Mouse (Mus musculus) urinary bladder, postnatal 36 days (tissue): ENCODE data around the gene Dync2li1.

Experiments
- DNase-seq, 2 experiments: peaks; one replicate each; pipeline ENCODE4 v3.0.0; 2022; ENCODE audit warnings: low spot score in 2 of 2, mixed read lengths in 1 of 2

Gene Dync2li1

DNA sequence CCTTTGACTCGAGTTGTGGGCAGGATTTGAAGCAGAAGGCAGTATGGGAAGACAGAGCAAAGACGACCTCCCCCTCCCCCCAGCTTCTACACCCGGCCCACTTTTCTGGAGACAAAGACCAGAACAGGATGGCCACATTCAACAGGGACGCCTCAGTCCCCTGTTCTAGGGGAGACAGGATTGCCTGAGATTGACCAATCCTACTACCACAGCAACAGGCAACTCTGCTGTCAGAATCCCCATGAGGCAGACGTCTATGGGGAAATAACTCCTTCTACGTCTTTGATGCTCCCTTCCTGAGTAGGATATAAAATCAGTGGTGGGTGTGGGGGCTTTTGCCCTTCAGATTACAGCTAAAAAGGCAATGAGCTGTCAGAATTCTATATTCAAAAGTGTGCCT, 58.0 kb downstream of the Dync2li1 start:
- DNase-seq, result no peak

DNA sequence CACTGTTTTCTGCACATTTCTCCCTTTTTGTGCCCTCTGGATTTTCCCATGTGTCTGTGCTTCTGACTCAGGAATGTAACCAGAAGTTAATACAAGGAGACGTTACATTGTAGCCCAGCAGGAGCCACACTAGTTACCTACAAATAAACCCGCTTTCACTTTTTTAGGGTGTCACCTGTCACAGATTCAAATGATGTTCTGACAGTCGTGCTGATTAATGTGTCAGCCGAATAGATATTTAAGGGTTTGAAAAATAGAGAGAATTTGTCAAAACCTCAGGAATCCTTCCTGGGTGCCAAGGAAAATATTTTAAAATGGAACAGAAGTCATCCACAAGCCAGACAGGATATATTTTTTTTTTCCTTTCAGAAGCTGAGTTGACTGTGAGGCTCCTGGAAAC, 59.0 kb downstream of the Dync2li1 start:
- DNase-seq, result no peak

DNA sequence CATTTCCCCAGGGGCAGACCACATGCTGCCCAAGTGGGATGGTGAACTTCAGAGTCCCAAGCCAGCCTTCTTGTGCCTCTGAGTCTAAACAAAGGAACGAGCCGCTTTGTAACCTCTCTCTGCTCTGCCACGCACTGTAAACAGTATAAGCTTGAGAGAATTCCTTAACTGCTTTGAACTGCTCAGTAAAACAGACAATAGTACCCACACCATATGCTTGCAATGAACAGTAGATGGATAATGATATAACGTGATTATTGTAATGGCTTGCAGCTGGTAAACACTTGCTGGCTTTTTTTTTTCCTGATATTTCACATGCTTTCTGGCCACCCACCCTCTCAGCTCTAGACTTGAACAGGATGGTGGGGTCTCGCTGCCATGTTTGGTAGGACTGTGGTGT, 61.7 kb downstream of the Dync2li1 start:
- no peak for DNase-seq

DNA sequence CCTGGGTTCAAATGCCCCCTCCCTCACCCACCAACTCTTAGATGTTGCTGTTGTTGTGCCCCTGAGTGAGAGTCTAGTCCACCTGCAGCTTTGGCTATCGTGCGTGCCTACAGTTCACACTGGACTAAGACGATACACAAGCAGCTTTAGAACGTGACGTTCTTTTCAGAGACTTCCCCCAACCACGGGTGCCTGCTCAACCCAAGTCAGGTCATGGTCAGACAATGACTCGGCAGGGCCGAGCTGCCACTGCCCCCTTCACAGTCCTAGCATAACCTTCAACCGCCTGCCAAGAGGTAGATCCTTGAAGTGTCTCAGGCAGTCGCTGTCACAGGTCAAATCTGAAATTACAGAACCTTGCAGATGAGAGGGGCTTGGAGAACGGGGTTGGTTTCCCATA, 62.5 kb downstream of the Dync2li1 start:
- no peak for DNase-seq

DNA sequence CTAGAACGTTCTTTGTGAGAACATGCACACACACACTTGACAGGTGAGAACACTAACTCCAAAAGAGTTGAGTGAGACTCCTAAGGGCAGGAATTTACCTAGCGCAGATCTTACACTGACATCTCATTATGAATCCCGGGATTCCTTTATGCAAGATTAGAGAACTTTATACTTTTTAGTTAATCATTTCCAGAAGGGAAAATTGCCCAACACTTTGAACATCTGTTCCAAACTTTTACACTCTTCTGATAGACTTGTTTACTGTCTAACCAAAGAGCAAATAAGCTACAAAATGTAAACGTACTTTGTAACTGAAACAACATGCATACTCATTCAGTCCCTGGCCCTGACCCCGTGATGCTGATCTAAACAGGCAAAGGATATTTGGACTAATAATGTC, 63.0 kb downstream of the Dync2li1 start:
- DNase-seq, result no peak

DNA sequence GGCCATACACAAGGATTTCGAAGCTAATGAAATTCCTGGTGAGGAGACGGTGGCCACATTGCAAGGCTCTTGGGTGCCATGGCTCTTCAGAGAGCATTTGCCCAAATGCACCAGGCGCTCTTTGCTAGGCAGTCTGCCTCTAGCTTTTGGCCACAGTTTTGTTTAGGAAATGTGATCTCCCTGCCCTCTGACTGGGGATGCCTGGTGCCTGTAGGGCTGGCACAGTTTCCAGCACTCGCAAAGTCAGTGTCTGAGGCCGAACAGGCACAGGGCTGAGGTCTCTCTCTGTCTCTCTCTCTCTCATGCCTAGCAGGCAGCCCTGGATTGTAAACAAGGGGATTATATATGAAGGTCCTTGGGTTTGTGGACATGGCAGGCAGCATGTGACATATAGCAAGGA, 63.8 kb downstream of the Dync2li1 start:
- DNase-seq, result no peak

DNA sequence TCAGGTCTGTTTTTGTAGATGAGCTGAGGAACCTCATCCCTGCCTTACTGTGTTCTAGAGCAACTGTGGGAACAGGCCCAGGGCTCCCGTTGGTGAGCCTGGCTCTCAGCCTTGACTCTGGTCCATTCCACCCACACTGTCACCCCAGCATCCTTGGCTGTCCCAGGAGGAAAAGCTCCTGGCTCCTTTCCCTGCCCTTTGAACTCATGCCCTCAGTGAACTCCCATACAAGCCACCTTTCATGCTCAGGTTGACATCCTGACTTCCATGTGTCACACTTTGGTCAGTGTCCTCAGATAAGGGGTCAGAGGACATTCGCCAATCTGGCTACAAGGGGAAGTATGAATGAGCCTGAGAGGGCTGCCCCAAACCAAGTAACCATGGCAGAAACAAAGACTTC, 67.4 kb downstream of the Dync2li1 start:
- no peak for DNase-seq

DNA sequence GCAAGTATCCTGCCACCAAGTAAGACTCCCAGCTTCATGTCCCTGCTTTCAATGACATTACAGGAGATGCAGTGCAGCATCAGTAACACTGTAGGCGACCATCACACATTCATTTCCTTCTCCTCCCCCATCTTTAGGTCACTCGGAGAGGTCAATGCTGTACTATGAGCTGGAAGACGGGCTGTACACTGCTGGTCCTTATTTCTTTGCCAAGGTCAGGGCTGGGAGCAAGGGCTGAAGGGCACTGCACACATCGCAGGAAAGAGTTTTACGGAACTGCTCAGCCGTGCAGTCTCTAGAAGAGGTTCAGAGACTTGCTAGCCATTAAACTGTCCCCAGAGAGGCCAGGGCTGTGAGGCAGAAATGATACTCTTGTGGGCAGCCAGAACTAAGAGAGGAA, 70.2 kb downstream of the Dync2li1 start:
- DNase-seq, result no peak

- peak; percentile 31 to 39 for DNase-seq
Observed at GRCm38 (mm10) chr17:84698727-84699126, 72.4 kb downstream of the Dync2li1 start.
